Mouse (Mus musculus) brain, embryonic 14.5 days (tissue): ENCODE results near the gene Gm14085.

Source experiments
- CTCF ChIP-seq: fragments of 200-500 bp; IDR thresholded peaks from 2 replicates; pipeline ENCODE4 v1.5.1; 2012; ENCODE audit warnings: inconsistent platforms, mild to moderate bottlenecking, moderate library complexity, borderline replicate concordance; ENCODE audit not compliant: insufficient read depth, insufficient read length; ENCODE audit errors: extremely low read depth
- POLR2A ChIP-seq: fragments of 200-500 bp; IDR thresholded peaks from 2 replicates; pipeline ENCODE4 v1.6.1; 2012; ENCODE audit warnings: mild to moderate bottlenecking, inconsistent platforms, borderline replicate concordance; ENCODE audit not compliant: poor library complexity, insufficient read depth, insufficient read length, severe bottlenecking; ENCODE audit errors: extremely low read depth

DNA sequence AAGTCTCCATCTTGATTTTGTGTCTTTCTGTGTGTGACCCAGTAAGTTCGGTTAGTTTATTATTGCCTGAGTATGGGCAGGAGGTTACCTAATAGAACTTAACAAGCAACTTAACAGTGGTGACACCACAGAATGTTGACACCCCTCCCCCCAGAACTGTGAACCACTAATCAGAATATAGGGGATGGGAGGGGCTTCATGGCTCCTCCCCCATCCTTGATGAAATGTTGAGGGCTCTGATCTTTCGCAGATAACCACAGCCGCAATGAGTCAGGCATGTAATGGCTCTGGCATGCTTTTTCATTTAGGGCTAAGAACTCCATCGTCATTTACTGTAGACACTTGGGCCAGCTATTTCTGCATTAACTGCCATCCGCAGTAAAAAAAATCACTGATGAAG is 76.5 kb downstream of the Gm14085 start:
- no peak for TF ChIP-seq CTCF
- no peak for TF ChIP-seq POLR2A
